Mouse (Mus musculus): ENCODE measurements around the gene Taco1.
"Not testable (repeated sequence)": the region's sequence is repeated elsewhere in the genome, so short reads cannot be mapped to it uniquely, and the experiment has no call there.

Taco1 gene

DNA sequence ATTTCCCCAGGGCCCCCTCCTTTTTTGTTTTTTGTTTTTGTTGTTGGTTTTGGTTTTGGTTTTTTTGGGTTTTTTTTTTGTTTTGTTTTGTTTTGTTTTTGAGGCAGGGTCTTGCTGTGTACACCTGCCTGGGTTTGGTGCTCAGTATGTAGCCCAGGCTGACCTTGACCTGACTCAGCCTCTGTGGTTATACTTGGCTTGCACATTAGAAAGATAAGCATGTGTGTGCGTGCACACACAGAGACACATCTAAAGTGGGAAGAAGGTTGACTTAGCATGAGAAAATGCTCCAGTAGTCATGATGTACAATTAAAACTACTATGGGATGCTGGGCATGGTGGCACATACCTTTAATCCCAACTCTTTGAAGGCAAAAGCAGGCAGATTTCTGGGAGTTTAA is 5.3 kb upstream of the Taco1 start:
- no peak for ATAC-seq (ENCODE audit: insufficient number of reproducible peaks, low FRiP score, low TSS enrichment)

DNA sequence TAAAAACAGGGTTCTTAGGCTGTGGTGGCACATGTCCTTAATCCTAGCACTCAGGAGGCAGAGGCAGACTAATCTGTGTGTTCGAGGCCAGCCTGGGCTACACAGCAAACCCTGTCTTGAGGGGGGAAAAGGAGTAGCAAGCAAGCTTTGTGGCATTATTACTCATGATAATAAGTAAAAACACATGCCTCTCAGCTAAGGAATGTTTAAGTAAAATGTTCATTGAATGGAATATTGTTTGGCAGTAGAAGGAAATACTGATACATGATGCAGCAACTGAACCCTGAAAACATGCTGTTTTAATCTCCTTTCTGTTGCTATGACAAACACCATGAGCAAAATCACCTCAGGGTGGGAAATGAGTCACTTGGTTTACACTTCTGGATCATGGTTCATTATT is 4.5 kb upstream of the Taco1 start:
- ATAC-seq (ENCODE audit: insufficient number of reproducible peaks, low FRiP score, low TSS enrichment) = no peak

DNA sequence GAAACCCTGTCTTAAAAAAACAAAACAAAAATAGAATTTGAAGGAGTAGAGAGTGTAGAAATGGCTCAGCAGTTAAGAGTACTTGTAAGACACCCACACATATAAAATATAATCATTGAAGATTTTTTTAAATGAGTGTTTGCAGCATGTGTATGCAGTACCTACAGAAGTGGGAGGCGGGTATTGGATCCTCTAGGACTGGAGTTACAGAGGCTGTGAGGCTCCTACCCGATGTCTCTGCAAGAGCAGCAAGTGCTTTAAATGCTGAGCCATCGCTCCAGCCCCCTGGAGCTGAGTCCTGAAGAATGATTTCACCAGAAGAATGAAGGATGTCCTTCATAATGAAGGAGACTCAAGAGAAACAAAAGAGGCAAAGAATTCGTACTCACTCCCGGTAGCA is 2.1 kb upstream of the Taco1 start:
- no peak for ATAC-seq (ENCODE audit: insufficient number of reproducible peaks, low FRiP score, low TSS enrichment)

DNA sequence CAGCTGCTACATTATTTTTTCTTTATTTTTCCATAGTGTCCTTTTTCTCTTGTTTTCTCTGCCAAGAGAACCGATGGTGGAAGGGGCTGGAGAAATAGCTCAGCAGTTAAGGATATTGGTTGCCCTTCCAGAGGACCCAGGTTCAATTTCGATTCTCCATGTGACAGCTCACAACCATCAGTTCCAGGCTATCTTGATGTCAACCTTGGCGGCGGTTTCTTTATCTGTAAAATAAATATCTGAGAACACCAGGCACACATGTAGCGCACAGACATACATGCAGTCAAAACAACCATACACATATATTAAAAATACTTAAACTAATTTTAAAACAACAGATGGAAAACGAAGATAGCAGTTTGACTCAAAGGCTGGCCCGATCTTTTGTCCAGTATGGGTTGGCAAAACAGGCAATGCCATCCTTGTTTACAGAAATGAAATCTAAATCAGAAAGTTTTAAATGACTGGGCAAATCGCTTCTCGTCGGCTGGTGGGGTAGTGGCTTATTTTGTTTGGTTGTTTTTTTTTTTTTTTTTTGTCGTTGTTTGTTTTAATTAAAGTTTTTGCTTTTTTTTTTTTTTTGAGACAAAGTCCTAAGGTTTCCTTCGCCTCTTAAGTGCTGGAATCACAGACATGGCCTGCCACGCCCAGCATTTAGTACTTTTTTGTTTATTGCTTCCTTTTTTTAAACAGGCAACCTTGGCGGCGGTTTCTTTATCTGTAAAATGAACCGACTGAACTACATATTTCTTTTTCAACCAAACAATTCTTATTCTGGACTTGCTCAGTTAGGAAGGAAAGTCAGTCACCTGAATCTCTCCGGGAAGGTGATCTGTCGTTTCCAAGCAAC is 563 bp upstream of the Taco1 start:
- ATAC-seq (ENCODE audit: insufficient number of reproducible peaks, low FRiP score, low TSS enrichment) = no peak

DNA sequence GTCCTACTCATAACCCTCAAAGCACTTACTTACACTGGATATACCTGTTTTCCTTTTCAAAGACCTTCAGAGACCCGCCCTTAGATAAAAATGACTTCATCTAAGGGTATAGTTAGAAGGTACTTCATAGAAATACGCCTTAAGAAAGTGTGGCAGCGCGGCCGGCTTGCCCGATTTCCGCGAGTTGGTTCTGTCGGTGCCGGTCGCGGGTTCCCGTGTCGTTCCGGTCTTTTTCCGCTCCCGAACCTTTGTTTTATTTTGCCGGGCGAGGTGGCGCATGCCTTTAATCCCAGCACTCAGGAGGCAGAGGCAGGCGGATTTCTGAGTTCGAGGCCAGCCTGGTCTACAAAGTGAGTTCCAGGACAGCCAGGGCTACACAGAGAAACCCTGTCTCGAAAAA is 755 bp downstream of the Taco1 start:
- not testable (repeated sequence) for ATAC-seq (ENCODE audit: insufficient number of reproducible peaks, low FRiP score, low TSS enrichment)

DNA sequence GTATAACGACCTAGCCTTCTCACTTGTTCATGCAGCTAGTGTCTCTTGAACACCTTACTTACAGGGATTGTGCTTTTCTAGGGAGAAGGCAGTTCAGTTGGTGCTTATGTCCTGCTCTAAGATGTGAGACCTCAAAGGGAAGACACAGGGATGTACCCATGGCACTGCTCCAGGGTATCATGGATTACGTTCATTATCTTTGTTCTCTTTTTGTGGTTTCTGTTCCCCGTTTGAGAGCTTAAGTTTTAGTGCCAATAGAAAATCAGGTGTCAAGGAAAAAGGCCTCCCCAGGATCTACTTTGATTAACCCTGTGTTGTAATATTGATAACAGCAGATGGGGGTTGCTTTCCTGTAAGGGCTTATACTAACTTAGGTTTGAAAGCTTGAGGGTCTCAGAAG is 7.9 kb downstream of the Taco1 start:
- ATAC-seq (ENCODE audit: insufficient number of reproducible peaks, low FRiP score, low TSS enrichment) = no peak

DNA sequence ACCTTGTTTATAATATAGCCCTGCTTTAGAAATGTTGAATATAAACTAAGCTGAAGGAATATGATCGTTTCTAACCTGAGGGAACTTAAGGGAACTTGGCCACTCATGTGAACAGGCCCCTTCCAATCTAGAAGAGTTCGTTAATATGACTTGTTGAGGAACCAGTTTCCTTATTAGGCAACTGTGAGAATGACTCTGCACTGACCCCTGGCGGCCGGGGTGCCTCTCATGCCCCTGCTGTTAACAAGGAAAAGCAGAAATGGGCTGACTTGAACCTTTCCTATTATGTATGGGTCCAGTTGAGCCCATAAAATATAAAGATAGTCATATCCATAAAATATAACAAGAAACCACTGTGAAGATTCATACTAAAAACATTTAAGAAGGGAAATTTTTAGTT is 10.5 kb downstream of the Taco1 start:
- ATAC-seq (ENCODE audit: insufficient number of reproducible peaks, low FRiP score, low TSS enrichment) = no peak

DNA sequence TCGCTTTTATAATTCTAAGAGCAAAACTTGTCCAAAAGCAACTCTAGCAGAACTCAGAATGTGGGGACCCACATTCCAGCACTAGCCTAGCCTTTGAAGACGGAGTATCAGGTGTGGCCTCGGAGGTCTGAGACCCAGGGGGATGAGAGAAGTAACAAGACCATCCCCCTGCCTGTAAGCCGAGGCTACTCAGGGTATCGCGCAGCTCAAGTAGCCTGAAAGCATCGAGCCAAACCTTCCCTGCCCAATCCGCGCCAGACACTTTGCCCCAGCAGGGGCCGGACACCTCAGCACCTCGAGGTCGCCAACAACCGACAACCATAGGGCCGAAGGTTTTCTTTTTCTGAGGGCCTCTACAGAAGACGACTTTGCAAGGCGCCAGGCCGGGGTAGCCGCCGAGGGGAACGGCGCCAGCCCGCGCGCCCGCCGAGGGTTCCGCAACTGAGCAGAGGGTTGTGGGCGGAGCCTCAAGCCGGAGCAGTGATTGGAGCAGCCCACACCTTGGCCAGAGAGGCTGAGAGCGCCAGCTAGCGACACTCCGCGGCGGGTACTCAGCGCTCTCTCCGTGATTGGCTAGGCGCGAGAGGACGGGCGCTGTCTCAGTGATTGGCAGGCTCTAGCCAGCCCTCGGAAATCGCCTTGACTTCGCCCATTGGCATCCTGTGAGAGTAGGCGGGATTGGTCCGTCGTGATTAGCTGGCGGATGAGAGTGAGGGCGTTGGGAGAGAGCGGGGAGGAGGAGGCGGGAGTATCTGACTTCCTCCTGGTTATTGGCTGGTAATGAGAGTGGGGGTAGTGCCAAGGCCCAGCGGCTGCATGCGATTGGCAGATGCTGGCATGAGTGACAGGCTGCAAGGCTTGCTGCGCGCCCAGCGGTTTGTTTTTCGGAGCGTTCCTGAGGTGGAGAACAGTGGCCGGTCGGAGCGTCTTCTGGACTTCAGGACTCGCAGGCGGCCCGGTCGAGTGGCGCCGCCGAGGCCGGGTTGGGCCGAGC is 18.1 kb downstream of the Taco1 start, which contains the start of gene Map3k3:
TSS of gene Map3k3 (plus strand) at position 906 of the 994 bp plus-strand sequence.
- peak; percentile 98 for ATAC-seq (ENCODE audit: insufficient number of reproducible peaks, low FRiP score, low TSS enrichment)

DNA sequence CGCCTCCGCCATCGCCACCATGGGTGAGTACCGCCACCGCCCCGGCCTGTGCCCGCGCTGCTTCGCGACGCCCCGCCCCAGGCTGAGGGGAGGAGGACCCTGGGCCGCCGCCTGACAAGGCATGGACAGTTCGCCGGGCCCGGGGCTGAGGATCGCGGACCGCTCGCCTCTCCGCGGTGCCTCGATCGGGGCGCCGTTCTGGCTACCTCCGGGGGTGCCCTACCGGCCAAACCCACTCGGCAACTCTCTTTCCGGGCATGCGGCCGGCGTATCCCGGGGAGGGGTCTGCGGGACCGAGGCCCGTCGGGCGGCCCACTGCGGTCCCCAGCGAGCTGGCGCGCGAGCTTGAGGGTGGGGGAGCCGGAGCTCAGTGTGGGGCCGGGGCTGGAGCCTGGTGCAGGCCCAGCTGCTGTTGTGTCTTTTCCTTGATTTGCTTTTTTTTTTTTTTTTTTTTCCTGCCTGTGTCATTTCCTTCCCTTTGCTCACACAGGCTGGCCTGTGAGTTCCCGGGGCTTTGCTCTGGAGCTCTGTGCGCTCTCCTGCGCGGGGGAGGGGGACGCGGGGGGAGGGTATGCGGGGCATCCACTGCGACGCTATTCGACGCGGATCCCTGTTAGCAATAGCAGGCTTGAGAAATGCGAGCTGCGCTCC is 19.2 kb downstream of the Taco1 start:
- peak; percentile 54; the same call in 1 of the 2 replicates for ATAC-seq (ENCODE audit: insufficient number of reproducible peaks, low FRiP score, low TSS enrichment)

DNA sequence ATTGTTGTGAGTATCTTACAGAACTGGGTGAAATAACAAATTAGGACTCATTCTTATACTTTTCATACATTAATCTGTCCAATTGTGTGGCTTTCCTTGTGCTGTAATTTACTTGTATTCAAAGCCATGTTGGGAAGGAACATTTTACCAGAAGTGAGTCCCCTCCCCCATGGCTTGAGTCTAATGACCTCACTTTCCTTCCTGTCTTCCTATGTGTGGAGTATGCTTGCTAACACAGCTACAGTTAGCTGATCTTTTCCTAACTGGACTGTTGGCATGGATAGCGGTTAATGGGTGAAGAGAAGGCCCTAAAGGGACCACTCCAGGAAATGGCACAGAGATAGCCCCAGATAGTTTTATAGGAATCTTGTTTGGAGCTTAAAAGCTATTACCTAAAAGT is 32.4 kb downstream of the Taco1 start:
- ATAC-seq (ENCODE audit: insufficient number of reproducible peaks, low FRiP score, low TSS enrichment) = no peak

DNA sequence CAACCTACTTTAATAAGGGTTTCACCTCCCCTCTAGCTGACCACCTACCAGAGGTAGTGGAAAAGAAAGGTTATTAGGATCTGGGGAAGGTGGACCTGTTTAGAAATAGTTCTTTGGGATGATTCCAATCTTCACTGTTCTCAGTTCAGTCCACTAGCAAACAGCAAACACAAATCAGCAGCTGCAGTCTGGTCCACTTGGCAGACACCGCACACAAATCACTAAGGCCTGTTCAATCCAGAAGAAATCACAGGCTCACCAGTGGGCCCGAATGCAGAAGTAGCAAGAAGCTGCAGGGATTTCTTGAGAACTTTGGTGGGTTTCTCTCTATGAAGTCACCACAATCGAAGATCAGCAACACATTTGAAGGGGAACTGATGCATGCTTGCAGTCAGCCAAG is 37.0 kb downstream of the Taco1 start:
- ATAC-seq (ENCODE audit: insufficient number of reproducible peaks, low FRiP score, low TSS enrichment) = no peak

DNA sequence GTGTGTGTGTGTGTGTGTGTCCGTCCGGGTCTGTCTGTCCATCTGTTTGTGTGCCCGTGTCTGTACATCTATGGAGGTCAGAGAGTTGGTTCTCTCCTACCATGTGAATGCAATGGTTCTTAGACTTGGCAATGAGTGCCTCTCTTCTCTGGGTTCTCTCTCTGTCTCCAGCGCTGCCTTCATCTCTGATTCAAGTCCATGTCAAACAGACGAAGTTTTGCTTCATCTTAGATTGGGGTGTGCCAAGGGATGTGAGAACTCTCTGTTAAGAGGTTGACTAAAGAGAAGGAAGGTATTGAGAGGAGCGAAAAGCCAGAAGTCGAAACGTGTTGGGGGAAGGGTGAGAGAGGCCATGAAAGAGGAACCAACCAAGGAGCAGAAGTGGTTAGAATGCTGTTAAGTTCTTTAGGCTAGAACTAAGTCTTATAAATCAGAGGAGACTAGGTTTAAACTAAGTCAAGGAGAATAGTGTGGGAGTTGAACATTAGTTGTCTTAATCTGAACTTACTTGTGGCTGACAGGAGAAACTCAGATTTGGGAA is 40.3 kb downstream of the Taco1 start:
- no peak for ATAC-seq (ENCODE audit: insufficient number of reproducible peaks, low FRiP score, low TSS enrichment)

DNA sequence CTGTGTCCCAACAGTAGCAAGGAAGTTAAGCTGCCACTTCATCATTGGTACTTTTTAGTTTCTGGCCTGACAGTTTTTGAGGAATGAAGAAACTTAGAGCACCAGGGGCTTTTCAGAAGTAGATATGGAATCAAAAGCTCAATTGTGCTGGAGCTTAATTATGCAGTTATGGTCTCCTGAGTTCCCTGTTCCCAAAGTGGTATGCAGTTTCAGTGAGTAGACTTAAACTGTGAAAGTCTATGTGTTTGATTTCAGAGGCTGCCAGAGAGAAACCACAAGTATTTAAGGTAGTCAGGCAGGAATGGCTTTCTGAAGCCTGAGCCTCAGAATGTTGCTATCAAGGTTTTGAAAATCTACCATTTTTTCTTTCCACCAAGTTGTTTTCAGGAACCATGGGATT is 45.8 kb downstream of the Taco1 start:
- no peak for ATAC-seq (ENCODE audit: insufficient number of reproducible peaks, low FRiP score, low TSS enrichment)

DNA sequence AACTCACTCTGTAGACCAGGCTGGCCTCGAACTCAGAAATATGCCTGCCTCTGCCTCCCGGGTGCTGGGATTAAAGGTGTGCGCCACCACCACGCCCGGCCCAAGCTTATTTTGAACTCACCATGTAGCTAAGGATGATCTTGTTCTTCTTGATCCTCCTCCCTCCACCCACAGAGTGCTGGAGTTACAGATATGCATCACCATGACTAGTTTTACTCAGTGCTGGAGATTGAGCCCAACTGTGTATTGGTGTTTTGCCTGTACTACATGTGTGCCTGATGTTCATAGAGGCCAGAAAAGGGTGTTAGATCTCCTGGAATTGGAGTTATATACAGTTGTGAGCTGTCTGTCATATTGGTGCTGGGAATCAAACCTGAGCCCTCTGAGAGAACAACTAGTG is 56.4 kb downstream of the Taco1 start:
- no peak for ATAC-seq (ENCODE audit: insufficient number of reproducible peaks, low FRiP score, low TSS enrichment)

DNA sequence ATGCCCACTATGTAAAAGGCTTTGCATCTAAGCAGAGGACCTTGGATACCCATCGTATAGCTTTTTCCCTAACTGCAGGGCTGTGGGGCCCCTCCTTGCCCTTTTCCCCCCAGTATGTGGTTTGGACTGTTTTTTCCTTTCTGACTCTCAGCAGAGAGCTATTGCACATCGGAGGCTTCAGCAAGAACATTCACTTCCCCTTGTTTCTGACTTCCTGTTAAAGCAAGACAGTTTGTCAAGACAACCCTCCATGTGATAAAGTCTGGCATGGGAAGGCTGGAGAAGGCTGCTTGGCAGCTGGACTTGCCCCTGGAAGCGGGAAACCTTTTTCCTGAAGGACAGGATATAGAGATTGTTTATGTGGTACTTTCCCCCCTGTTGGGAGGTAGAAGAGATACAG is 56.9 kb downstream of the Taco1 start:
- ATAC-seq (ENCODE audit: insufficient number of reproducible peaks, low FRiP score, low TSS enrichment) = no peak
